Mouse (Mus musculus) lung, postnatal 0 days (tissue): ENCODE measurements around the gene Ctnna2.

Source experiments
- CTCF ChIP-seq: IDR thresholded peaks from 2 replicates; pipeline ENCODE4 v1.5.1; 2016; ENCODE audit warnings: antibody characterized with exemption, mild to moderate bottlenecking
- EP300 ChIP-seq: IDR thresholded peaks from 2 replicates; pipeline ENCODE4 v1.6.1; 2016; ENCODE audit warnings: antibody characterized with exemption, mild to moderate bottlenecking, control low read depth

GRCm38 (mm10) chr6:77577585-77577984 is 401.9 kb downstream of the Ctnna2 start:
- no peak for TF ChIP-seq CTCF
- TF ChIP-seq EP300, result no peak
